Mouse (Mus musculus): Measurements from ENCODE around the gene Gfra1.

The Gfra1 gene

DNA sequence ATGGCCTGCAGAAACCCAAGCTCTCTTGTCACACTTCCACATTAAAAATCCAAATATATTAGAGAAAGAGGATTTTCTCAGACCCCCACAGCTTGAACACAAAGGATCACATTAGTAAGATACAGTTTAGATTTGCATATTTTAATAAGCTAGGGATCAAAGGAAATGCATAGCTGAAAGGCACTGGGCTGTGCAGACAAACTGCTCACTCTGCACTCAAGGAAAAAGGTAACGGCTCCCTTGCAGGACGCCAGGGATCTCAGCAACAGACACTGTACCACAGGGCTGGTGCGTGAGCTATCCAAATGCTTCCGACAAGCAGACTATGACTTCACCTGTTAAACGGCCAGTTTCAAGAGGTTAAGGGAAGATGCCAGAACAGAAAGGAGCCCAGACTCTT lies 127.7 kb downstream of the Gfra1 start:
- no peak for DNase-seq (ENCODE audit: low spot score)

DNA sequence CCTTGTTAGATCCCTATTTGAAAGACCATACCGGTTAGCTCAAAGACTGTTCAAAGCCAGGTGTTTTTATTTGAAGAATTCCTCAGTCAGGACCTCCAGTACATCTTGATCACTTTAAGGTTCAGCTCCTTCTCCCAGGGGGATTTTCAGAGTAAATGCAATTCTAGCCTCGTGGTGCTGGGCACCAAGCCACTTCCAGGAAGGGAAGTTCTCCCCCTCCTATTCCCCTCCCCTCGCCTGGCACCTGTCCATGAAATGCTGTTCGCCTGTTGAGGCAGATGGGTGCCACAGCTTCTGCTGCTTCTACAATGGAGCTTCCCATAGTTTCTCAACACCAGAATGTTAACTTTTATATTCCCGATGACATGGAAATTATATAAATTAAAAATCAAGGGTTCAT lies 139.2 kb downstream of the Gfra1 start:
- no peak for DNase-seq (ENCODE audit: low spot score)

DNA sequence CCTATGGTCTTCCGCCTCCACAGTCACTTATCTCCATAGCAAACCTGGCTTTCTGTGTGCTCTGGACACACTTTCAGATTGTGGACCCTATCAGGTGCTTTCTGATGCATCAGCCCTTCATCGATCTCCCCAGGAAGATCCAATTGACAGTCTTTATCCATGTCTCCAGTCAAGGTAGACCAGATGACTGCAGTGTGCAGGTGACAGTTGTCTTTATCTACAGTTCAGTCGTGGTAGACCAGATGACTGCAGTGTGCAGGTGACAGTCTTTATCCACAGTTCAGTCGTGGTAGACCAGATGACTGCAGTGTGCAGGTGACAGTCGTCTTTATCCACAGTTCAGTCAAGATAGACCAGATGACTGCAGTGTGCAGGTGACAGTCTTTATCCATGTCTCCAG lies 140.0 kb downstream of the Gfra1 start:
- DNase-seq (ENCODE audit: low spot score) = no peak

DNA sequence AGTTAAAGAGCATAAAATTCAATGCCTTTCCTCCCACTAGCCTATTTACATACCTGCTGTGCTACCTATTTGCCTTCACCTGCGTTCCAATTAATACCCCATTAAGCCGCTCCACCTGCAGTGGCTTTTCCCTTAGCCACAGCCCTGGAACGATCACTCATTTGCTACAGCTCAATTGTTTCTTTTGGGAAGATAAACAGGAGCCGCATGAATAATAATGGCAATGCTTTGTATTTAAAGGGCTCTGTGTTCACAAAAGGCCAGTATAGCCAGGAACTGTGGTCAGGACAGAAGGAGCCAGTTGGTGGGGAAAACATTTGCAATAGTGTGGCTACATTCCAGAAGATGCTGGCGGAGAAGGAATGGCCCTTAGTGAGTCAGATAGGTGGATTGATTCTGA lies 141.1 kb downstream of the Gfra1 start:
- DNase-seq (ENCODE audit: low spot score) = no peak

DNA sequence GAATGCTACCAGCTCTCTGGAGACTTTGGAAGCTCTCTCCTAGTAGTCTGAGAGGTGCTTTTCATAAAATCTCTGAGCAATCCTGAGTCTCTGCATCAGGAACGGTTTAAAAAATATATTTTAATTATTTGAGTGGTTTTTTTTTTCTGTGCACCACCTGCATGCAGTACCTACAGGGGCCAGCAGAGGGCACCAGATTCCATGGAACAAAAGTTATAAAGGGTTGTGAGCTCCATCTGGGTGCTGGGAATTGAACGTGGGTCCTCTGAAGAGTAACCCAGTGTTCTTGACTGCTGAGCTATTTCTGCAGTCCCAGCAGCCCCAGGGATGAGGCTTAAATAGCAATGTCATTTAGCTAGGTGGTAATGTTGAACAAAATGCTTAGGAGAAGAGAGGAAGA lies 141.9 kb downstream of the Gfra1 start:
- no peak for DNase-seq (ENCODE audit: low spot score)

DNA sequence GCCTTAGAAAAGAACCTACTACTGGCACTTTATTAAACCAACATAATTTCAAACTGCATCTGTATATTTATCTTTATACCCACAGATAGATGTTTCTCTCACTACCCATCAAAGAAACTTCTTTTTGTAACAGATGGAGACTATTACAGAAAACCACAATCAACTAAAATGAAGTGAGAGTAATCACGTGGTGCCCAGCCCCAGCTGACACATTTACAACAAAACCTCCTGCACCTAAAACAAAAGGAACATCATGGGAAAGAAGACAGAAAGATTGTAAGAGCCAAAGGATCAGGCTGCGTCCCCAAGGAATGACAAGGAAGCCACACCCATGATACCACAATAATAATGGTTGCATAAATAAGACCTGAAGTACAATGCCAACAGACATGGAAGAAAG lies 143.2 kb downstream of the Gfra1 start:
- DNase-seq (ENCODE audit: low spot score) = no peak

DNA sequence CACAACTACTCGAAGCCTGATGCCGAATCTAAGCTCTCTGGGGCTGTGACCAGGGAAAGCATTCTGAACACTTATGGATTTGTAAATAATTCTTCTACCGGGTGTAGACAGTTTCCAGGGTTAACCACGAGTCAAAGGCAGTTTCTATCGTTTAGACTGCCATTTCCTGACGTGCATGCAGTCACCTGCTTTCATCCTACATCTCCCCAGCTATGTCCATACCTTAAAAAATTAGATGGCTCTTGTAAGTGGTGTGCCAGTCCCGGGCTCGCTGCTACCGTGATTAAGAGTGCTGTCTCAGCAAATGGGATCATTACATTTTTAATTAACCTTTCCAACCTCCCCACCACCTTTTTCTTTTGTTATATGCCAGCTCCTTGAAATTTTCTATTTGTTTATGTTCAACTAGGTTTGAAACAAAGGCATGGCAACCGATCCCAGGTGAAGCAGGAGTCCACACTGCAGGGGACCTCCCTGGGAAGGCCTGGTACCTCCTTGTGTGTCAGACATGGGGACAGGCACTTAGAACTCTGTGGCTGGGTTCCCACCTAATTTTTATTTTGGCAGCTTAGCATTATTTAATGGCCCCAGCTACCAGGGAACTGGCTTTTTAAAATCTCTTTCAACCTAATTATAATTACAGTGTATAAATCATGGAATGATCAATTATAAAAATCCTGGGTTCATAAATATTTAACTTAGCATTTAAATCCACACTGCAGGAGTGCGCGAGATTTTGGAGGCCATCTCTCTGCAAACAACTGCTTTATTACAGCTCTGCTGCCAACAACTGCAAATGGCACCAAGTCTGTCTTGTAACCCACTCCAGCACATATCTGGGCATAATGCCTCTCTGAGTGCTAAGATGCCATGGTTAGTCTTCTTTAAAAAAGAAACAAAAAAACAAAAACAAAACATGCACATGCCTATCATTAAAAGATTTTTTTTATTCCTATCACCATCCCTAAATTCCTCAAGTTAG lies 145.1 kb downstream of the Gfra1 start:
- no peak for DNase-seq (ENCODE audit: low spot score)

DNA sequence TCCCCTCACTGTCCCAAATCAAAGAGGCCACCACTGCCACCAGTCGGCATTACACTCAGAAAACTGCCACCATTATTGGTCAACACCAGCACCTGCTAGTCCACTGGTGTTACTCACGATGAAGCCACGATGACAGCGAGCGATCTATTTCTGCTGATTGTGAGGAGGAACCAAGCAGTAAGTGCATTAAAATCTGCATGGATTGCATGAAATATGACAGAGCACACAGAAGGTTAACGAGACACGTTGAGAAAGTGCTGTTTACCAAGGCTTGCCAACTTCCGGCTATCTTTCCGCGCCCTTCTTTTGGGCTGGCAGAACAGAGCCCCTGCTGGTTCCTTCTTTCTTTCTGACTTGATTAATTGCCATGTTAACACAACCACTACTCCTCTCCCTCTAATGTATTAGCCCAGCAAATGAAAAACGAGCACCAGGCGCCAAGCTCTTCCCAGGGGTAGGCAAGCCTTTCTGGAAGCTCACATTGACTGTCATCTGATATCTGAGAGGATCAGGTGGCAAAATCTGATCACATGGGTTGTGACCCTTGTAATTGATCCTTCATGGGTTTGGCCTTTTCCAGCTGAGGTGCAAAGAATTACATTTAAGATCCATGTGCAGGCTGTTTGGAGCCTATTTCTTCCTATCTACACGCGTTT lies 146.0 kb downstream of the Gfra1 start:
- no peak for DNase-seq (ENCODE audit: low spot score)

DNA sequence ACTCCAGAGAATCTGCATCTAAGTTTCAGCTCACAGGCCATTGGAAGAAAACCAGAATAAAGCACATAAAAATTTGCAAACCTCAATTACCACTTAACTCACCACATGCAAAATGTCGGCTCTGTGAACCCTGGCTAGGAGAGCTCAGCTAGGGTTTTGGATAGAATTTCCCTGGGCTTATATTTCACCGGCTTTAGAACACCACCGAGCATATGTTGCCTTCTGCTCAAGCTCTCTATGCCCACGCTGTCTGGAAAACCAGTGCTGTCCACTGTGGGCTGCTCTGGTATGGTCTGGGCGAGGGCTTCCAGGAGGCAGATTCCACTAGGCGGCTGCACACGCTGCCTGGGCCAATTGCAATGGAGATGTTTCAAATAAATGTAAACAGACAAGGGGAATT lies 154.6 kb downstream of the Gfra1 start:
- DNase-seq (ENCODE audit: low spot score) = no peak

DNA sequence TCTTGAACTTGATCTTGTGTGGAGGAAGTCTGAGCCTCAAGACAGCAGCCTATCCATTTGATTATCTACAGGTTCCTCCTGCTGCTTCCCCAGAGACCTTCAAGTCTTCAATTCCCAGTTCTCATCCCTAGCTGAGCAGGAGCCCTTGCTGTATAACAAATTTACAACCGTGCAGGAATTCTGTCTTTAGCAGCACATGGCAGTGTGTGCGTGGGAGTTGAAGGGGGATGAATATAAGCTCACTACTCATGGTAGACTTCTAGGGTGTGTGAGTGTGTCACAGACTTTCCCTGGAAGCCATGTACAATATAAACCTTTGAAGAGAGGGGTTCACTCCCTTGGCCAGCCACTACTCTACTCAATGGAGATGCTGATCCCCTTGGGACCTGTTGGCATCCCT lies 157.8 kb downstream of the Gfra1 start:
- DNase-seq (ENCODE audit: low spot score) = no peak

DNA sequence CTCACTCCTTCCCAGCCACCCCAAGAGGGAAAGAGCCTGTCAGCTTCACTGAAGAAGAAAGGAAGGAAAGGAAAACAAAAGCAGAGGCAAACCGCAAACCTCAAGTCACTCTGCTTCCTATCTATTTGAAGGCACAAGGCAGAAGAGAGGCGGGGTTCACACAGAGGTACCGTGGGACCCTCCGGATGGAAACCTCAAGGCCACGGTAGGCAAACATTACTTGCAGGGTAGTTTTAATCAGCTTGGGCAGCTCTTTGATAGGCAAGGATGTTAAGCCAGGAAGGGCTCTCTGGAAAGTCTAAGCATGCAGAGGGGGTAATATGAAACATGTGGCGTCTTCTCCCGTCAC lies 158.9 kb downstream of the Gfra1 start:
- DNase-seq (ENCODE audit: low spot score) = no peak

DNA sequence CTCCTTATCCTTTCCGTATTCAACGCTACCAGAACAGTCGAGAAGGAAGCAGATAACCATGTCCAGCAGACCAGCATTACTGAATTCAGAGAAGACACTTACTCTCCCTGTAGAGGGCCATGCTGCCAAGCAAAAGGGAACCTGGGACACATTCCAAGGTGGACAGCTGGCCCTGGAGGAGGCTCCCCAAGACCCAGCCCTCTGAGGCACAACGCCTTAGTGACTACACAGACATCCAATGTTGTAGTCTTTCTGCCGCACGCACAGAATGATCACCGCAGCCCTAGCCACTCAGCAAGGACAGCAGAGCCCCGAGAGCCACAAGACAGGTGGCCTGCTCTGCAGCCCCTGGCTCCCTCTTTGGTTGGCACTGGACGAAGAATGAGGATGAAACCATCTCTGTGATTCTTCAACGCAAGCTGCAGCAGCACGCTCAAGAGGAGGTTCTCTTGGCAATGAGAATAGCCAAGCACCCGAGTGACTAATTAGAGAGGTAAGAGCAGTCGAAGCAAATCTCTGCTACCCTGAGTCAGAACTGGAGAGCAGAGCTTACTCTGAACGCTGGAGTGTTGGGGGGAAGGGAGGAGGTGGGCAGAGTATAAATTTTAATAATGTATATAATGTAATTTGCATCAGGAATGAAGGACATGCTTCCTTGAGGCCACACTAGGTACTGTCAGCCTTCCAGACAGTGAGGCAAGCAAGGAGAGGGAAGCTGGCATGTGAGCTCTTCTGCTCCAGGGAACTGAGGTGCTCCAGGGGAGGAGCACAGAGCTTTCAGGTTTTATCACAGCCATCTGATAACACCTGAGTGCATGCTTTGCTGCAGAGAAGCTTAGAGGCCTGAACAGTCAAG lies 159.5 kb downstream of the Gfra1 start:
- no peak for DNase-seq (ENCODE audit: low spot score)

DNA sequence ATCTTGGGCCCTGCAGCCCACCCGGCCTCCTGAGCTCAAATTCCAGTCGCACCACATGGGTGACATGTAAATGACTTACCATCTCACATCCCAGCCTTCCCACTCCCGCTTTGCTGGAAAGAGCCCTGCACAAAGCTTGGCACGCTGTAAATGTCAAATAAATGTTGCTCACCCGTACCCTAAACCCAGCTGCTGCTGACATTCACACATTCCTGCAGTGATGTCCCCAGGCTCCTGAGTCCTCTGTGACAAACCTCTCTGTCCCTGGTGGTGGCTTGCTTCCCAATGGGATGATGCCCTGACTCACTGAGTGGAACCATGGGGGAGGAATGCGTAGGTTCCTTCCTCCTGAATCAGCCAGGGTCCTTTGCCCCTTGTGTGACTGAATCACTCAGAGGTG lies 167.6 kb downstream of the Gfra1 start:
- no peak for DNase-seq (ENCODE audit: low spot score)

DNA sequence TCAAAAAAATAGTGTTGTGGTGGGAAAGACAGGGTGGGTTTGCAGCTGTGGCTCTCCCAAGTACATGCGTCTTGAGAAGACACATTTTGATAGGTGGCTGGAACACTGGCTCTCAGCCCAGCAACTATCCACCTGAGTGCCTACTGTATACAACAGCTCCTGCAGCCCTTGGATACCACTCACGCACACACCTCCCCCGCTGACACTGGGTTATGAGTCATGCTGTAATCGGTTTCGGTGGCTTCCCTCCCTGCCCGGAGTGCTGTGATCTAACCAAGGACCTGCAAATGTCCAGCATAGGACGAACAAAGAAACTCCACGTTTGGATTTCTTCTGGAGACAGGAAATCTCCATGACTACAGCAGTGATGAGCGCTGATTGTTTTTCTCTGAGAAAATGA lies 180.4 kb downstream of the Gfra1 start:
- no peak for DNase-seq (ENCODE audit: low spot score)

DNA sequence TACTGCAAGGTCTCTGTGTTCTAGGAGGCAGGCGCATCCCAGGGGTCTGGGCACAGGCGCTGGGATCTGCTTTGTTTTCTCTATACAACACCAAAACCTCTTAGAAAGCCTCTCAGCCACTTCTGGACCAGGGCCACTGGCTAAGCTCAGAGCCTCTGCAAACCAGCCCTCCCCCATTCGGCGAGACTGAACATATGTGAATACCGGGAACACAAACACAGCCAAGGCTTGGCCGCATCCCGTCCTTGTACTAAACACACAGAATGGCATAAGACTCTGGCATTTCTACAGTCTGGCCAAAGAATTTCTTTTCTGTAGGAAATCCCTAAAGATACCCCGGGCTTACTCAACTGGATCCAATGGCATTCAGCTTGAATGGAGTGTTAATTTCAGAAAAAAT lies 183.9 kb downstream of the Gfra1 start:
- no peak for DNase-seq (ENCODE audit: low spot score)

DNA sequence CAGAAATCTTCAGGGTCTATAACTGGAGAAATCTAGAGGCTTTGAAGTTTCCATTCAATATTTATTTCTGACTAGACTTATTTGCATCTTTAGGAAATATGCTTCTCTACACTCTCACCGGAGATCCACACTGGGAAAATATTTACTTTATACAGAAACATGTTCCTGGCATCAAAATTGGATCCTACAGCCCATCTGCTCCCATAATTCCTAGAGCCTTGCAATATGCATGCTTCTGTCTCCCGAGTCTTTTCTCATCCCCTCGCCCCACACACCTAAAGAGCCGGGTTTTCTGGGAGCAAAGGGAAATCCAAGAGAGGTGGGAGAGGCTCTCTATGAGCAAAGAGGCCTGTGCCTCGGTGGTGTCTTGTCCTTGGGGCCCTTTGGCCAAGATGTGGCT lies 184.9 kb downstream of the Gfra1 start:
- DNase-seq (ENCODE audit: low spot score) = no peak

DNA sequence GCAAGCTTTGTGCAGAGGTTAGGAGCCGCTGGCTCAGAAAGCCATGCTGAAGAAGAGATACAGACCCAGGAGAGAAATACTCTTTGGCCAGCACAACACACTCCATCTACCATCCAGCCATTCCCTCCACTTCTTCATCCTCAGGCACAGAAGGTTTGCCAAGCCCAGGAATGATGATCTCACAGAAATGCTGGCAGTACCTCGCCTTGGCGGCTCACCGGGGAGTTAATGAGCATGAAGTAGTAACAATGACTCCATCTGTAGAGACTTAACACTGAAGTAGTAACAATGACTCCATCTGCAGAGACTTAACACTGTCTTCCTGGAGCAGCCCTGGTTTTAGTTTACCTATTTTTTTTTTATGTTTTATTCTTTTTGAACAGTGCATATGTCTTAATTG lies 187.2 kb downstream of the Gfra1 start:
- DNase-seq (ENCODE audit: low spot score) = no peak

DNA sequence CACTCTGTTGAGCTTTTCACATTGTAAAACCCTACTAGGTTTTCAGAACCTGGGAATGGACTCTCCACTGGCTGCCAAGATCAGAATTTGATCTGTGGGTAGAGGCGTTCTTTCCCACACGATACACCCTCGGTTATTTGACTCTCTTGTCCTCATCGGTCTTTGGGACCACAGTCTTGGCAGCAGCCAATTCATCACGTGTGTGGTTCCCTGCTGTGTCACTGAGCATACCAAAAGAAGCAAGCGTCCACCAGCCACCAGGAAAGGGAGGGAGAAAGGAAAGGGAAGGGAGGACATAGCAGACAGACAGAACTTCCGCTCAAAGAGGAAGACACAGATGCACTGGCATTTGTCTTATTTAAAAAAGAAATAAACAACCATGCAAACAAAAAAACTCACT lies 189.1 kb downstream of the Gfra1 start:
- no peak for DNase-seq (ENCODE audit: low spot score)

DNA sequence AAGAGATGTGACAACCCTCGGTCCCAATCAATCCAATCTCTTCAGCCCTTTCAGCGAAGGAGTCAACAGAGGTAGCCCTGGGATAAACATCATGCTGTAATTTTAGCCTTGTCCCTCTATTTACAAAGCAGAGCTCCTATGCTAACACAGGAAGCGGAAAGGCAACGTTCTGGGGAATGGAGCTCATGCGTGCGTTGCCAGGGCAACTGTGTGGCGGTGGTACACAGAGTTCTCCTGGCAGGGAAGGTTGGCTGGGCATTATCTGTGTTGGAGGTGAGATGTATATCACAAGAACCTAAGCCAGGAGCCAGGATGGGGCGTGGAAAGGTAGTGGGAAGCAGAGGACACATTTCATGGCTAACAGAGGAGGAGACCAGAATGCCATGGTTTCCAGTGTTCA lies 194.8 kb downstream of the Gfra1 start:
- DNase-seq (ENCODE audit: low spot score) = no peak

DNA sequence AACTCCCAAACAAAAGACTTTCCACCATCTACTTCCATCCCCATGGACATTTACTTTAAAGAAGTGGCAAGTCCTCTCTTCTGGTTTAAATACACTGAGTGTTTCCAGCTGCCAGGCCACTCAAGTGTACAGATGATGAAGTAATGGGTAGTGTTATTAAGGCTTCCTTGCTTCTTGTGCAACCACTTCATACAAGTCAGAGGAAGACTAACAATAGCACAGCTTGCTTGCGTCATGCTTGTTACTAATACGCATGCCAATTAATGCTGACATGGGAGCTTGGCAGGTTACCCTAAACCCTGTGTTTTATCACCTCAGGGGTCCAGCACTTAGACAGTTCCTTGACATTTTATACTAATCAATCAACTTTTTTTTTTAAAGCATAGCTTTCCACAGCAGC lies 196.5 kb downstream of the Gfra1 start:
- no peak for DNase-seq (ENCODE audit: low spot score)

DNA sequence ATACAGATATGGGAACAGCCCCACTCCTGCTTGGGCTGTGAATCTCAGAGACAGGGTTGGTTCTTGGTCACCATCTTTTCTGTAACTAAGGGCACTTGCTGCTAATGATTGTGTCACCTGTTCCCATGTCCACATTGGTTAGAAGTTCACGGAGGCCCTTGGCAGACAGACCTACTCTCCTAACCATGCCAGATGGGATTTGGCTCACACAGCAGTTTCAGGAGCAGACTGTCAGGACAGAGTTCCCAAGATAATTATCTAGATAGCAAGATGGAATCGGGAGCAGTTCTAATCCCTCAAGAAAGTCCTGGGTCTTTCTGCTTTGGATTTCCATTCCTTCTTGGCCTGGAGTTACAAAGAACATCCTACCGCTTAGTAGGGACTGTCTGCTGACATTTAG lies 199.2 kb downstream of the Gfra1 start:
- no peak for DNase-seq (ENCODE audit: low spot score)

DNA sequence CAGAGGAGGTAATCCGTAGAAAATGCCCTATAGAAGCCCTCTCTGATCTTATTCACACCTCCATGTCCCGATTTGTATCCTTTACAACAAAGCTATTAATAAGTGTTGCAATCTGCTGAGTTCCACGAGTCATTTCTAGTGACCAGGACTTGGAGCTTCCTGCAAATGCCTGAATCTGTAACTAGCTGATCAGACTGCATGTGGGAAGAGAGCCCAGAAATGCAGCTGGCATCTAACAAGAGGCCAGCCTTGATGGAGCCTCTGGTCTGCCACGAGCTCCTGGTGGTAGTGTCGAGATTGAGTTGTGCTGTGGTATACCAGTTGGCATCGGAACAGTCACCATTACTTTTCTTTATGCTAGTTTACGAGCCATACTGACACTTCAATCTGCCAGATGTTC lies 200.3 kb downstream of the Gfra1 start:
- DNase-seq (ENCODE audit: low spot score) = no peak

DNA sequence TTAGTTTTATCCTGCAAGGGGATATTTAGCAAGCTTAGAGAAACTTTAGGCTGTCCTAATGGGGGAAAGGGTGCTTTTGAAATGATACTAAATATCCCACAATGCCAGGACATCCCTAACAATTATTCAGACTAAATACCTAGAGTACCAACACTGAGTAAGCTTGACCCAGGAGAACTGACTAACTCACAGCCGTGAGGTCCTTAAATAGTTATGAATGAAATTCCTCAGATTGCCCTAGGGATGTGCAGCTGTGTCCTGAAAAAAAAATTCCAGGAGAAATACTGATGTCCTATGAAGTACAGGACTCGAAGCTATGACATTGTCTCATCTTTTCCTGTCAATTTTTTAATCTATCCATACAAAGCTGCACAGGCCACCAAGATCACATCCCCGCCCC lies 201.5 kb downstream of the Gfra1 start:
- DNase-seq (ENCODE audit: low spot score) = no peak

All from retina, embryonic 14.5 days (tissue).